Mouse (Mus musculus) cortical plate, adult 2 months (tissue): ENCODE data around the gene Lurap1l.

ENCODE experiments used
- CTCF ChIP-seq: fragments of 200-500 bp; IDR thresholded peaks from 2 replicates; pipeline ENCODE4 v1.5.1; 2011; ENCODE audit warnings: mild to moderate bottlenecking, control low read depth, low read length; ENCODE audit not compliant: insufficient read depth; ENCODE audit errors: extremely low read depth
- POLR2A ChIP-seq: fragments of 200-500 bp; IDR thresholded peaks from 2 replicates; pipeline ENCODE4 v1.6.1; 2011; ENCODE audit warnings: mild to moderate bottlenecking, low read length, control low read depth; ENCODE audit not compliant: insufficient read depth; ENCODE audit errors: extremely low read depth

GRCm38 (mm10) chr4:80917812-80918211, 7.4 kb downstream of the Lurap1l start:
- TF ChIP-seq POLR2A: no peak
- no peak for TF ChIP-seq CTCF
